Mouse (Mus musculus) thymus, adult 2 months (tissue): ENCODE results near the gene Rnf111. TPM values are rescaled to one million over a fixed set of nuclear protein-coding genes. Genes with fewer than 3 reads are reported as not detected.

Experiments
- DNase-seq: peaks from one replicate; pipeline ENCODE4 v3.0.0; 2021
- H3K27ac ChIP-seq: fragments of 200-500 bp; 2 replicates; pipeline ENCODE4 v1.5.1; 2012; ENCODE audit warnings: low read length, control low read depth; ENCODE audit not compliant: control insufficient read depth, insufficient read depth
- H3K27me3 ChIP-seq: fragments of 200-500 bp; 2 replicates; pipeline ENCODE4 v1.6.1; 2012; ENCODE audit warnings: mild to moderate bottlenecking, low read length, moderate library complexity, mixed read lengths; ENCODE audit not compliant: control insufficient read depth, insufficient read depth
- H3K36me3 ChIP-seq: fragments of 200-500 bp; 2 replicates; pipeline ENCODE4 v1.6.1; 2012; ENCODE audit warnings: mild to moderate bottlenecking, low read length, moderate library complexity; ENCODE audit not compliant: control insufficient read depth, insufficient read depth
- H3K4me1 ChIP-seq: fragments of 200-500 bp; replicated peaks from 2 replicates; pipeline ENCODE4 v1.6.1; 2012; ENCODE audit warnings: low read length; ENCODE audit not compliant: control insufficient read depth, insufficient read depth
- H3K4me3 ChIP-seq: fragments of 200-500 bp; 2 replicates; pipeline ENCODE4 v1.5.1; 2012; ENCODE audit warnings: mild to moderate bottlenecking, low read length, control low read depth, moderate library complexity; ENCODE audit not compliant: control insufficient read depth, insufficient read depth
- CTCF ChIP-seq: fragments of 200-500 bp; IDR thresholded peaks from 2 replicates; pipeline ENCODE4 v1.5.1; 2012; ENCODE audit warnings: mild to moderate bottlenecking, control low read depth, low read length, moderate library complexity, borderline replicate concordance; ENCODE audit not compliant: control insufficient read depth, poor library complexity, insufficient read depth; ENCODE audit errors: extremely low read depth
- POLR2A ChIP-seq: fragments of 200-500 bp; IDR thresholded peaks from 2 replicates; pipeline ENCODE4 v1.6.1; 2012; ENCODE audit warnings: mild to moderate bottlenecking, low read length, control low read depth, moderate library complexity; ENCODE audit not compliant: control insufficient read depth, poor library complexity, insufficient read depth; ENCODE audit errors: extremely low read depth
- WGBS: fragments of 180-500 bp; shearing (Covaris S2); methylation state at CpG from one replicate; pipeline ENCODE4 v1.1.7; 2018; 5-methylcytosine and 5-hydroxymethylcytosine counted together
- polyA plus RNA-seq: library from polyadenylated mRNA; depleted of rRNA; stranded (reverse); fragments of >200 nt; gene quantifications from 2 replicates; pipeline ENCODE4 v1.2.3, GENCODE M21; 2012

Gene Rnf111
- polyA plus RNA-seq, 1 experiment, result 94.5 TPM

DNA sequence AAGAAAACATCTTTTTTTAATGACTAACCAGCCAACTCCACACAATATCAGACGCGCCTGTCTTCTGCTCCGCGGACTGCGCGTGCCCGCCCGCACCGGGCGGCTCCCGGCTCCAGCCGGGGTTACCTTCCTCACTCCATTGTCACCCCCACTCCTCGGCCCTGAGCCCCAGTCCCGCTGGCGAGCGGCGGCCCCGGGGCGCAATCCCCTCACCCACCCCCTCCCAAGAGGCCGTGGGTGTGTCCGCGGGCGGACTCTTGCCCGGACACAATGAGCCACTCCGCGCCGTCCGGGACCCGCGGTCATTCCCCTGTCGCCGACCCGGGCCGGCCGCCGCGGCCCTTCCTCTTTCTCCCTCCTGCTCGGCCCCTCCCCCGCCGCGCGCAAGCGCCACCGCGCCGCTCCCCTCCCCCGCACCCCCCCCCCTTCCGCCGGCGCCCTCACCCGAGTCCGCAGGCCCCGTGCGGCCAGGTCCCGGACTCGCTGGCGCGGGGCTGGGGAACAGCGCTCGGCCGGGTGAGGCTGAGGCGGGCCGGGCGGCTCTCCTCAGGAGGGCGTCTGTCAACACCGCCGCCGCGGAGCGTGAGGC, 416 bp downstream of the Rnf111 start:
- H3K36me3 ChIP-seq, result peaks cover 5% of the 10 kb centered on the region; the same call in 1 of the 2 replicates
- DNase-seq, result peak; percentile 59
- H3K27ac ChIP-seq, result peak overlapping the region; percentile 73
- peaks cover 8% of the 10 kb centered on the region for H3K4me1 ChIP-seq
- H3K4me3 ChIP-seq, result peak overlapping the region; percentile 92
- under 1% methylated on average over 64 of the region's 70 CpGs for WGBS
- H3K27me3 ChIP-seq, result no peaks in the 10 kb centered on the region
- no peak for TF ChIP-seq POLR2A
- no peak for TF ChIP-seq CTCF

DNA sequence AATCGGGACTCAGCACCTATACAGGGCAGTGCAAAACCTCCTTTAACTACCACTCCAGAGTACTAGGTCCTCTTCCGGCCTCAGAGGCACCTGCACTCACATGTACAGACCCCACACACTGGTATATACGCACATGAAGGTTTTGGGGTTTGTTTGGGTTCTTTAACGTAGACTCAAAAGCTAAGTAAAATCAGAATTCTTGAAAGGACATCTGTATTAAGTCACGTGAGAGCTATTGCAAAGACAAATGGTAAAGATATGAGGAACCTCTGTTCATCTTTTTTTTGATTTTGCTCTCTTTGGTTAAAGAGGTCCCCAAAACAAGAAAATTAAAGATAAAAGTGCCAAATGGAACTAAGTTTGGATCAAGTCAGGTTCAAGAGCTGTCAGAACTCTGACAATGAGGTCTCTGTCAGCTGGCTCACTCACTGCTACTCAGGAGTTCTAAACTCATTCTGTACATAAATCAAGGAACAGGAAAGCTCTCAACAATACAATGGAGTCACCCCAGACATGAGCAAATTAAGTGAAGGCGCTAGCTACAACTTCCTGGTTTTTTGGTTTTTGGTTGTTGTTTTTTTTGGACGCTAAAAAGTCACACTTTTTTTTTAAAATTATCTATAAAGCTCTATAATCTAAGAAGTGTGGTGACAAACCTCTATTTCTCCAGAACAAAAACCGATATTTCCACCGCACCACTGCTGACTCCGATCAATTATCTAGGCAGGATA, 1.1 kb downstream of the Rnf111 start:
- Histone ChIP-seq H3K27me3 (no peaks in the 10 kb centered on the region), H3K36me3 (peaks cover 6% of the 10 kb centered on the region; the same call in 1 of the 2 replicates), H3K27ac (peak overlapping the region; percentile 67; the same call in 1 of the 2 replicates), H3K4me1 (peaks cover 8% of the 10 kb centered on the region), H3K4me3 (peak overlapping the region; percentile 92)
- TF ChIP-seq CTCF (no peak), POLR2A (no peak)
- 22% methylated on average over 10 of the region's 10 CpGs for WGBS
- no peak for DNase-seq

DNA sequence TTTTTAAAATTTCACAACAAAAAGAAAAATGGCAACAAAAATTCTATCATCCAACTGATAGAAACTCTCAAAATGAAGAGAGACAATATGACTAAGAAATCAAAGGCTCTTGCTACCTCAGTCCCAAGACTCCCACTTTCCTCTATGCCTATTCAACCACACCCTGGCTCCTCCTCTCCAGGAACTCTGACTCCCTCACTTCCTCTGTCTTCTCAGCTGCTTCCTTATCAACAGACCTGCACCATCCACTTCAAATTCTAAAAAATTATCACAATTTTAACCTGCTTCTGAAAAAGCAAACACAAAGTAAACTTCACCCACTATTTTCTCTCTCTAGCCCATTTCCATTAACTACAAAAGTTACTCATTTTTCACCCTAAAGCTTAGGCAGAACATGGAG, 6.5 kb downstream of the Rnf111 start:
- no peak for DNase-seq
- no peak for TF ChIP-seq POLR2A
- no peak for TF ChIP-seq CTCF
- Histone ChIP-seq H3K27ac (no peak overlapping the region), H3K4me3 (no peak overlapping the region), H3K27me3 (no peaks in the 10 kb centered on the region), H3K36me3 (peaks cover 19% of the 10 kb centered on the region), H3K4me1 (no peaks in the 10 kb centered on the region)

DNA sequence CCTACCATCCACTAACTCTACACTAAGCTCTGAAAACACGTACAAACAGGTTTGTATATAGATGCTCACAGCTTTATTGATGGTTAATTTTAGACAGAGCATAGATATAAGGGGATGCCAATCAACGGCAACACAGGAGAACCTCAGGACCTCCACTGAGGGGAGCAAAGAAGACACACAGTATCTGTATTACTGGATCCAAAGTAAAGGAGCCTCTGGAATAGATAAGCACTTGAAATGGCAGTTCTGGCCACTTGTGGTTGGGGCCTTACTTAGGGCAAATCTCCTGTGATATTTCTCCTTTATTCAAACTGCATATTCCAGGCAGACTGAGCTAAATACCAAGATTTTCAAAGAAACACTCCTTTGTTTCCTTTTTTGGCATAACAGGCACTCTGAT, 10.5 kb downstream of the Rnf111 start:
- TF ChIP-seq CTCF (no peak), POLR2A (no peak)
- Histone ChIP-seq H3K27ac (no peak overlapping the region), H3K4me3 (no peak overlapping the region), H3K27me3 (no peaks in the 10 kb centered on the region), H3K36me3 (peaks cover 18% of the 10 kb centered on the region), H3K4me1 (no peaks in the 10 kb centered on the region)
- no peak for DNase-seq
- WGBS, result 94% methylated on average over 2 of the region's 2 CpGs

DNA sequence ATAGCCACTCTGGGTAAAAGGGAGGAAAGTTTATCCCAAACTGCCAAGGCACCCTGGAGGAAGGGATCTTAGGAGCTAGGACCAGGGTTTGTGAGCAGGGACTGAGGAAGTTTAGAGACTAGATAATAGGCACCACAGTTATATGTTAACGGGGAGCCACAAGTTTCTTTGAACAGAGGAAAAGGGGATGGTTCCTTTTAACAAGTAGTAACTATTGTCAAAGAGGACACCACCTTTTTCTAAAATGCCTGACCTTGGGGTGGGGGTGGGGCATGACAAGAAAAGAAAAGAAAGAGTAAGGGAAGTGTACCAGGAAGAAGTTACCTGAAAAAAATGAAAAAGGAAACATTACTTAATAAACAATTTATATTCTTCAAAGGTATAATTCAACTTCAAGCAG, 12.3 kb downstream of the Rnf111 start:
- 28% methylated on average over 1 of the region's 1 CpGs for WGBS
- no peaks in the 10 kb centered on the region for H3K27me3 ChIP-seq
- H3K4me1 ChIP-seq, result no peaks in the 10 kb centered on the region
- no peak overlapping the region for H3K4me3 ChIP-seq
- H3K36me3 ChIP-seq, result peaks cover 17% of the 10 kb centered on the region
- H3K27ac ChIP-seq, result no peak overlapping the region
- DNase-seq, result no peak
- TF ChIP-seq POLR2A (no peak), CTCF (no peak)

DNA sequence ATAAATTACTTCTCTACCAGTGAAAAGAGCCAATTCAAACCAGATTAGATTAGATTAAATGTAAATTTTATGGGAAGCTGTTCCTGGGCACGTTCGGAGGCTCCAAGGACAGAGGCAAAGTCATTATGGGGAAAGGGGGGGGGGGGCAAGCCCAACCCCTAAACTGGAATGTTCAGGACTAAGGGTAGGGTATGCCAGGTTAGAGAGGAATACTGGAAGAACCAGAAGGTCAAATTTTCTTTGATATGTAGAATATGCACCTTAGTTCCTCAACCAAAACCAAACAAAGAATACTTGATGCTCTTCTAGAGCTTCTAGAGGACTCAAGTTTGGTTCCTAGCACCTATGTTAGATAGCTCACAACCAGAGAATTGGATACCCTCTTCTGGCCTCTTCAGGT, 16.1 kb downstream of the Rnf111 start:
- peaks cover 2% of the 10 kb centered on the region for H3K4me1 ChIP-seq
- H3K36me3 ChIP-seq, result peaks cover 7% of the 10 kb centered on the region; the same call in 1 of the 2 replicates
- H3K27ac ChIP-seq, result no peak overlapping the region
- DNase-seq, result no peak
- H3K4me3 ChIP-seq, result no peak overlapping the region
- WGBS, result 98% methylated on average over 2 of the region's 2 CpGs
- H3K27me3 ChIP-seq, result no peaks in the 10 kb centered on the region
- TF ChIP-seq CTCF (no peak), POLR2A (no peak)
